Mouse (Mus musculus) embryonic fibroblast, embryonic 13.5 days (primary cell): ENCODE results near the gene Rybp.

Source experiments
- CTCF ChIP-seq: IDR thresholded peaks from 2 replicates; pipeline ENCODE4 v1.5.1; 2011; ENCODE audit warnings: mild to moderate bottlenecking, control low read depth, low read length, moderate library complexity, borderline replicate concordance; ENCODE audit not compliant: insufficient read depth
- POLR2A ChIP-seq: IDR thresholded peaks from 2 replicates; pipeline ENCODE4 v1.6.1; 2011; ENCODE audit warnings: low read depth, mild to moderate bottlenecking, control low read depth, low read length, moderate library complexity

DNA sequence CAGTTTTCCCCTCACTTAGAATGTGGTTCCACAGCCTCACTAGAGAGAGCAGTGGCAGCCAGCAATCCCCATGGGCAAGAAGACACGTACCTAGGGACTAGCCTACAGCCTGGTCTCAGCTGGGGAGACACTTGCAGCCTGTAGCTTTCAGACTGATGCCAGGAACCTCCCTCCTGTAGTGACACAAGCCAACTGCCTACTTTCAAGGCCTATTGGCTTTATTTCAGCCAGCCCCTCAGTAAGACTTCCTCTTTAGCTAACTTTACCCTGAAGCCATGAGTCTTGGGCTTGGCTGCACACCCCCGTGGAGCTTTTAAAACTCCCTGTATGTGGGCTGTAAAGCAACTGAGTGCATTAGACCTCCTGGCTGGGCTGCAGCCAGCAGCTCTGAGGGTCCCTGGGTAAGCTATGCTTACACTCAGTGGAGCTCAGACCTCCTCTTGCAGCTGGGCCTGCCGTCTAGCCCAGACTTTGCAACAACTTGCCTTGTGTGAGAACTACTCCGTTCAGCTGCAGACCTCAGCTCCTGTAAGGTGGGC lies 94.5 kb downstream of the Rybp start:
- TF ChIP-seq POLR2A (no peak), CTCF (no peak)
